Mouse (Mus musculus): ENCODE results near the gene Fn1. TPM values are rescaled to one million over a fixed set of nuclear protein-coding genes. Genes with fewer than 3 reads are reported as not detected.

Fn1 gene
- polyA plus RNA-seq, 1 experiment from 2014 or later = 182 TPM

- Histone ChIP-seq H3K9me3 (ENCODE audit: control insufficient read depth, low read depth, low read length) (no peaks in the 10 kb centered on the region), H3K9ac (replicated peaks; ENCODE audit: low read depth, low read length) (no peak overlapping the region), H3K36me3 (ENCODE audit: control insufficient read depth, insufficient read depth, low read length) (no peaks in the 10 kb centered on the region), H3K27me3 (ENCODE audit: control insufficient read depth, insufficient read depth, low read length) (no peaks in the 10 kb centered on the region), H3K27ac (ENCODE audit: low read length) (no peak overlapping the region), H3K4me1 (ENCODE audit: control insufficient read depth, insufficient read depth, low read length) (peaks cover 10% of the 10 kb centered on the region; the same call in 1 of the 2 replicates), H3K4me2 (replicated peaks; ENCODE audit: low read depth, low read length) (no peak overlapping the region), H3K4me3 (ENCODE audit: low read depth, low read length) (no peak overlapping the region)
- 31% methylated on average over 2 of the region's 2 CpGs for WGBS
- no peak for ATAC-seq (ENCODE audit: insufficient number of reproducible peaks, insufficient read depth, low FRiP score, low read depth)
Measured at GRCm38 (mm10) chr1:71681306-71681705, 28.3 kb upstream of the Fn1 start.

- Histone ChIP-seq H3K9ac (replicated peaks; ENCODE audit: low read depth, low read length) (no peak overlapping the region), H3K4me1 (ENCODE audit: control insufficient read depth, insufficient read depth, low read length) (peaks cover 10% of the 10 kb centered on the region; the same call in 1 of the 2 replicates), H3K36me3 (ENCODE audit: control insufficient read depth, insufficient read depth, low read length) (no peaks in the 10 kb centered on the region), H3K27me3 (ENCODE audit: control insufficient read depth, insufficient read depth, low read length) (no peaks in the 10 kb centered on the region), H3K4me2 (replicated peaks; ENCODE audit: low read depth, low read length) (no peak overlapping the region), H3K9me3 (ENCODE audit: control insufficient read depth, low read depth, low read length) (no peaks in the 10 kb centered on the region), H3K4me3 (ENCODE audit: low read depth, low read length) (no peak overlapping the region), H3K27ac (ENCODE audit: low read length) (no peak overlapping the region)
- 67% methylated on average over 8 of the region's 8 CpGs for WGBS
- ATAC-seq (ENCODE audit: insufficient number of reproducible peaks, insufficient read depth, low FRiP score, low read depth) = no peak
Measured at GRCm38 (mm10) chr1:71680046-71680672, 27.2 kb upstream of the Fn1 start.

DNA sequence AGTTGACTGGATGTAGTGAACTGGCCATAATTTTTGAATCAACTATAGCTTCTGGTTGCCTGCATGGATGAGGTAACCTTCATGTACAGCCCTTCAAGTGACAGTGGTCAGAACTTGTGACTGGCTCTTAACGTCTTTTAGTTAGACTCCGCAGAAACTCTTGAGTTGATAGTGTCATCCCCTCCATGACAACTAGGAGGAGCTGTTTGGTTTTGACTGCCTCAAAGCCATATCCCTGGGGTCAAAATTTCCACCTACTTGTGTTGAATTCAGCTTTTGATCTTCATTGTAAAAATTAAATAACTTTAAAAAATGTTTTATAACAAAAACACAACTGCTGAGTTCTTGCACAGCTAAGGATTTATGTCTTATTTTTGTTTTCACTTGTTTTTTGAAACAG lies 22.4 kb upstream of the Fn1 start:
- no peak for ATAC-seq (ENCODE audit: insufficient number of reproducible peaks, insufficient read depth, low FRiP score, low read depth)
- Histone ChIP-seq H3K9ac (replicated peaks; ENCODE audit: low read depth, low read length) (no peak overlapping the region), H3K4me3 (ENCODE audit: low read depth, low read length) (no peak overlapping the region), H3K27me3 (ENCODE audit: control insufficient read depth, insufficient read depth, low read length) (no peaks in the 10 kb centered on the region), H3K9me3 (ENCODE audit: control insufficient read depth, low read depth, low read length) (no peaks in the 10 kb centered on the region), H3K4me1 (ENCODE audit: control insufficient read depth, insufficient read depth, low read length) (no peaks in the 10 kb centered on the region), H3K27ac (ENCODE audit: low read length) (no peak overlapping the region), H3K4me2 (replicated peaks; ENCODE audit: low read depth, low read length) (no peak overlapping the region), H3K36me3 (ENCODE audit: control insufficient read depth, insufficient read depth, low read length) (no peaks in the 10 kb centered on the region)
- WGBS = 75% methylated on average over 2 of the region's 2 CpGs

- H3K9me3 ChIP-seq (ENCODE audit: control insufficient read depth, low read depth, low read length) = no peaks in the 10 kb centered on the region
- no peak for ATAC-seq (ENCODE audit: insufficient number of reproducible peaks, insufficient read depth, low FRiP score, low read depth)
- H3K27me3 ChIP-seq (ENCODE audit: control insufficient read depth, insufficient read depth, low read length) = no peaks in the 10 kb centered on the region
- H3K4me3 ChIP-seq (ENCODE audit: low read depth, low read length) = no peak overlapping the region
- H3K4me1 ChIP-seq (ENCODE audit: control insufficient read depth, insufficient read depth, low read length) = no peaks in the 10 kb centered on the region
- WGBS = 90% methylated on average over 4 of the region's 4 CpGs
- no peak overlapping the region for H3K27ac ChIP-seq (ENCODE audit: low read length)
- H3K9ac ChIP-seq (replicated peaks; ENCODE audit: low read depth, low read length) = no peak overlapping the region
- no peaks in the 10 kb centered on the region for H3K36me3 ChIP-seq (ENCODE audit: control insufficient read depth, insufficient read depth, low read length)
- no peak overlapping the region for H3K4me2 ChIP-seq (replicated peaks; ENCODE audit: low read depth, low read length)
Measured at GRCm38 (mm10) chr1:71674274-71674673, 21.3 kb upstream of the Fn1 start.

DNA sequence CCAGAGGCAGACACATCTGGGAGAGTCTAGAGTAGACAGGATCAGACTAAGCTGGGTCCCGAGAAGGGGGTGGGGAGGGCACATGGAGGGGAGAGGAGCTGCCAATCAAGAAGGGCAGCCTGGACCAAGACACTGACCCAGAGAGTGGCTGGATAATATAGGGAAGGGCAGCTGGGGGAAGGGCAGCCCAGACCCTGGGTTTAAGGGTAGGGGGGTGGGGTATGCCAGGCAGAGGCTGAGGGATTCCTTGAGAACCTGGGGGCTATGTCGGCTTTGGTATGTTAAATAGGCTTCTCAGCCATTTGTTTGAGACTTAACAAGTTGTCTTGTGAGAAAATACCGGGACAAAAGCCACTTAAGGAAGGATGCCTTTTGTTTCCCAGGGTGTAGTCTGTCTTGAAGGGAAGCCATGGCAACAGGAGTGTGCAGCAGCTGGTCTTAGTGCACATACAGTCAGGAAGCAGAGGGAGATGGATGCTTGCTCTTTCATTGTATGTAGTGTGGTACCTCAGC lies 20.5 kb upstream of the Fn1 start:
- no peaks in the 10 kb centered on the region for H3K27me3 ChIP-seq (ENCODE audit: control insufficient read depth, insufficient read depth, low read length)
- H3K4me2 ChIP-seq (replicated peaks; ENCODE audit: low read depth, low read length) = no peak overlapping the region
- no peak overlapping the region for H3K9ac ChIP-seq (replicated peaks; ENCODE audit: low read depth, low read length)
- H3K36me3 ChIP-seq (ENCODE audit: control insufficient read depth, insufficient read depth, low read length) = no peaks in the 10 kb centered on the region
- no peaks in the 10 kb centered on the region for H3K4me1 ChIP-seq (ENCODE audit: control insufficient read depth, insufficient read depth, low read length)
- 6% methylated on average over 3 of the region's 3 CpGs for WGBS
- H3K4me3 ChIP-seq (ENCODE audit: low read depth, low read length) = no peak overlapping the region
- H3K9me3 ChIP-seq (ENCODE audit: control insufficient read depth, low read depth, low read length) = no peaks in the 10 kb centered on the region
- no peak for ATAC-seq (ENCODE audit: insufficient number of reproducible peaks, insufficient read depth, low FRiP score, low read depth)
- no peak overlapping the region for H3K27ac ChIP-seq (ENCODE audit: low read length)

DNA sequence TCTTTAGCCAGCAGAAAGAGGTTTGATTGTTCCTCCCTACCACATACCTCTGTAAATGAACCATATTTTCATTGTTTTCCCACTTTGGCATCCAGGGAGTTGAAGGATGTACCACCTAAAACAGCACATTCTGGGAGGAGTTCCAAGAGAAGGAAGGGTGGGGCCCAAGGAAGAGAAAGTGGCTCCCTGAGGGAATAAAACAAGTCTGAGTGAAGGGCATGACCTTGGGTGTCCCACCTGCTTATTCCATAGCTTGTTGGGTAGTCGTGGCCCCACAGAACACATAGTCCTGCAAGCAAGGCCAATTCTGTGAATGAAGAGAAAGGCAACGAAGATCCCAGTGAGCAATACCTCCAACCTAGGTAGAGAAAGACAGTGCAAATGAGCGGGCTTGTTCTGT lies 19.3 kb upstream of the Fn1 start:
- Histone ChIP-seq H3K4me2 (replicated peaks; ENCODE audit: low read depth, low read length) (no peak overlapping the region), H3K27ac (ENCODE audit: low read length) (no peak overlapping the region), H3K36me3 (ENCODE audit: control insufficient read depth, insufficient read depth, low read length) (no peaks in the 10 kb centered on the region), H3K4me3 (ENCODE audit: low read depth, low read length) (no peak overlapping the region), H3K9me3 (ENCODE audit: control insufficient read depth, low read depth, low read length) (no peaks in the 10 kb centered on the region), H3K4me1 (ENCODE audit: control insufficient read depth, insufficient read depth, low read length) (no peaks in the 10 kb centered on the region), H3K27me3 (ENCODE audit: control insufficient read depth, insufficient read depth, low read length) (no peaks in the 10 kb centered on the region), H3K9ac (replicated peaks; ENCODE audit: low read depth, low read length) (no peak overlapping the region)
- ATAC-seq (ENCODE audit: insufficient number of reproducible peaks, insufficient read depth, low FRiP score, low read depth) = no peak
- 85% methylated on average over 3 of the region's 3 CpGs for WGBS

- 91% methylated on average over 6 of the region's 6 CpGs for WGBS
- H3K9ac ChIP-seq (replicated peaks; ENCODE audit: low read depth, low read length) = no peak overlapping the region
- no peak for ATAC-seq (ENCODE audit: insufficient number of reproducible peaks, insufficient read depth, low FRiP score, low read depth)
- H3K4me1 ChIP-seq (ENCODE audit: control insufficient read depth, insufficient read depth, low read length) = no peaks in the 10 kb centered on the region
- peaks cover 4% of the 10 kb centered on the region; the same call in 1 of the 2 replicates for H3K9me3 ChIP-seq (ENCODE audit: control insufficient read depth, low read depth, low read length)
- no peak overlapping the region for H3K4me2 ChIP-seq (replicated peaks; ENCODE audit: low read depth, low read length)
- H3K27ac ChIP-seq (ENCODE audit: low read length) = no peak overlapping the region
- no peak overlapping the region for H3K4me3 ChIP-seq (ENCODE audit: low read depth, low read length)
- no peaks in the 10 kb centered on the region for H3K36me3 ChIP-seq (ENCODE audit: control insufficient read depth, insufficient read depth, low read length)
- no peaks in the 10 kb centered on the region for H3K27me3 ChIP-seq (ENCODE audit: control insufficient read depth, insufficient read depth, low read length)
Measured at GRCm38 (mm10) chr1:71663242-71663641, 10.2 kb upstream of the Fn1 start.

DNA sequence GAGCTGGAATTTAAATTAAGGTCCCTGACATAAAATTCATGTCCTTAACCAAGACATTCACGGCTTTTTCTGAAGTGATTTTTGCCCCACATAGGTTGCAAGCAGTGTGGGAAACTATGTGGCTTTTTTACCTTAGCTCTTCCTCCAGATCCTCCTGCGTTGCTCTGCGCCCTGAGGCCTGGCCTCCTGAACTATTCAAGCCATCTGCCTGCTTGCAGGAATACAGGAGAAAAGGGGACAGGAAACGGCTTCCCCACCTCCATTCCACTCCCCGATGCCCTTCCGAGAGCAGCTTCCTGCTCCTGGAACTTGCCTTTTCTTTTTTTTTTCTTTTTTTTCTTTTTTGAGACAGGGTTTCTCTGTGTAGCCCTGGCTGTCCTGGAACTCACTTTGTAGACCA lies 5.6 kb upstream of the Fn1 start:
- H3K27ac ChIP-seq (ENCODE audit: low read length) = no peak overlapping the region
- H3K4me3 ChIP-seq (ENCODE audit: low read depth, low read length) = no peak overlapping the region
- no peaks in the 10 kb centered on the region for H3K36me3 ChIP-seq (ENCODE audit: control insufficient read depth, insufficient read depth, low read length)
- no peak overlapping the region for H3K9ac ChIP-seq (replicated peaks; ENCODE audit: low read depth, low read length)
- peaks cover 4% of the 10 kb centered on the region; the same call in 1 of the 2 replicates for H3K9me3 ChIP-seq (ENCODE audit: control insufficient read depth, low read depth, low read length)
- H3K27me3 ChIP-seq (ENCODE audit: control insufficient read depth, insufficient read depth, low read length) = no peaks in the 10 kb centered on the region
- WGBS = 58% methylated on average over 6 of the region's 6 CpGs
- no peaks in the 10 kb centered on the region for H3K4me1 ChIP-seq (ENCODE audit: control insufficient read depth, insufficient read depth, low read length)
- ATAC-seq (ENCODE audit: insufficient number of reproducible peaks, insufficient read depth, low FRiP score, low read depth) = no peak
- H3K4me2 ChIP-seq (replicated peaks; ENCODE audit: low read depth, low read length) = no peak overlapping the region

DNA sequence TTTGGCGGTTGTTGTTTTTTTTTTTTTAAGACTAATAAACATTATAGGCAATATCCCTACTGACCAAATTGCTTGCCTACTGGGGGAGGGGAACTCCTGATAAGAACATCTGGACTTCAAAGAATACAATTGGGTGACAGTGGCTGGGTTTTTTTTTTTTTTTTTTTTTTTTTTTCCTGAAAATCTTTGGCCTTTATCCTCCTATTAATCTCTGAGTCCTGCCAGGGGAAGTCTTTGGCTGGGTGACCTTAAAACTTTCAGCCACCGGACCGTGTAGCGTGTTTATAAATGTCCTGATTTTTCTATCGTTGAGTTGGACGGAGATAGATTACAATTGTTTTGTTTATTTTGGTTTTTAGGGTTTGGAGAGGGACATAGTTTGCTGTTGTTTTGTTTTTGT lies 3.3 kb upstream of the Fn1 start:
- Histone ChIP-seq H3K9me3 (ENCODE audit: control insufficient read depth, low read depth, low read length) (no peaks in the 10 kb centered on the region), H3K9ac (replicated peaks; ENCODE audit: low read depth, low read length) (no peak overlapping the region), H3K4me1 (ENCODE audit: control insufficient read depth, insufficient read depth, low read length) (no peaks in the 10 kb centered on the region), H3K27ac (ENCODE audit: low read length) (no peak overlapping the region), H3K36me3 (ENCODE audit: control insufficient read depth, insufficient read depth, low read length) (no peaks in the 10 kb centered on the region), H3K4me2 (replicated peaks; ENCODE audit: low read depth, low read length) (no peak overlapping the region), H3K4me3 (ENCODE audit: low read depth, low read length) (no peak overlapping the region), H3K27me3 (ENCODE audit: control insufficient read depth, insufficient read depth, low read length) (no peaks in the 10 kb centered on the region)
- no peak for ATAC-seq (ENCODE audit: insufficient number of reproducible peaks, insufficient read depth, low FRiP score, low read depth)
- 45% methylated on average over 6 of the region's 6 CpGs for WGBS
